Mouse (Mus musculus): ENCODE data around the gene Haus2. TPM values are rescaled to one million over a fixed set of nuclear protein-coding genes. Genes with fewer than 3 reads are reported as not detected.
A peak's percentile ranks its signal among the peaks of the same experiment; 100 is the strongest.

Haus2 gene
- total RNA-seq, 2 experiments from 2014 or later: 16.7 to 17.2 TPM

GRCm38 (mm10) chr2:120656711-120657110, 47.5 kb downstream of the Haus2 start:
- intact Hi-C loops (cut with DNase I): loop anchor here (10.0 kb wide), 1 partner anchor 92 kb away; the partner anchor contains the start of genes Snap23 and Zfp106
- no peak for DNase-seq (ENCODE audit: extremely low spot score in 1 of 2, low spot score in 2 of 2)

- intact Hi-C loops (cut with DNase I): loop anchor here (10.0 kb wide), 1 partner anchor 94 kb away; the partner anchor contains the start of genes Snap23 and Zfp106
- no peak for DNase-seq (ENCODE audit: extremely low spot score in 1 of 2, low spot score in 2 of 2)
These were observed 49.3 kb downstream of the Haus2 start for GRCm38 (mm10) chr2:120658486-120658885.

DNA sequence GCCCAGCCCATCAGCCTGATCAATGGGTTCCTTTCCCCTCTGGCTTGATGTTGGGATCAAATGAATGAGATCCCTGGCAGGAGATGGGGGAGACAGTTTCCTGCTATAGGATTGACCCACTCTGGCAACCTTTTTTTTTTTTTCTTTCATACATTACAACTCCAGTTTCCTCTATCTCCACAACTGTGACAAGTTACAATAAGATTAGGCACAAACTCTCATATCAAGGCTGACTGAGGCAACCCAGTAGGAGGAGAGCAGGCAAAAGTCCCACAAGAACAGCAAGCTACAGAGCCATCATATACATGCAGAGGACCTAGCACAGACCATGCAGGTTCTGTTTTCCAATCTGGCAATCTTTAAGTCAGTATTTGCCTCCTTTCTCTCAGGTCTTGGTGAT, 50.1 kb downstream of the Haus2 start:
- no peak for DNase-seq (ENCODE audit: extremely low spot score in 1 of 2, low spot score in 2 of 2)
- intact Hi-C loops (cut with DNase I): loop anchor here (10.0 kb wide), 1 partner anchor 95 kb away; the partner anchor contains the start of genes Snap23 and Zfp106

DNA sequence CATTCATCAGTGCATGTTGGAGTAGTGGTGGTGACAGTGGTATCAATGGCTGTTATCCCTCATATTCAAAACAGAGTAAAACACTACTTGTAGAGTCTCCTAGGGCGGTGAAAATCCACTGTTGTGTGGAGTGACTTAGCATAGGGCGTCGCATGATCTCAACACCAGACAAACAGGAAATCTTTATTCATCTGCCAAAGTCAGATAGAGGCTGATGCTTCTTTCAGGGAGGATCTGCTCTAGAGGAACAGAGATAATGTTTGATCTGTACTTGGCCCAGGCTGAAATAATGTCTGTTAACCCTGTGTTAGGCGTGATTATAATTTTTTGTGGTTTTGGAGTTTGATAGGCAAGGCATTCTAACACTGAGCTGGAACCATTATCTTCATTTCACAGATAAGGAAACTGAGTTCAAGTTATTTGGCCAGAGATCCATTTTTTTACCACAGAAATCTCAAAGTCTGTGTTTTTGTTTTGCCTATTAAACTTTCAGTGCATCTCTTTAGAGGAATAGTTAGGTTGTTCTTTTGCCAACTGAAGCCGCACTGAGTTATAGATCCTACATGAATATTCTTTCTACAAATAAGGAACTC, 51.4 kb downstream of the Haus2 start:
- DNase-seq (ENCODE audit: extremely low spot score in 1 of 2, low spot score in 2 of 2): no peak
- intact Hi-C loops (cut with DNase I): no loop called here

DNA sequence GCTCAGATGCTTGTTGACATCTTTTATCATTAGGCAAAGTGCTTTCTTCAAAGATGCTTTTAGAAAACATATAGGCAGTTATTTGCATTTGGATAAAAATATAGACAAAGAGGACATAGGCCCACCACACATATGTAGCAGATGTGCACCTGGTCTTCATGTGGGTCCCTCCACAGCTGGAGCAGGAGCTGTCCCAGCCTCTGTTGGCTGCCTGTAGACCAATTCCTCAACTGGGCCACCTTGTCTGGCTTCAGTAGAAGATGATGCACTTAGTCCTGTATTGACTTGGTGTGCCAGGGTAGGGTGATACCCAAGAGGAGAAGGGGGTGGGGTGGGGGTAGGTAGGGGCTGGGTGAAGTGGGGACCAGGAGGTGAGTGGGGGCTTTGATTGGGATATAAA, 53.6 kb downstream of the Haus2 start:
- intact Hi-C loops (cut with DNase I): no loop called here
- no peak for DNase-seq (ENCODE audit: extremely low spot score in 1 of 2, low spot score in 2 of 2)

DNA sequence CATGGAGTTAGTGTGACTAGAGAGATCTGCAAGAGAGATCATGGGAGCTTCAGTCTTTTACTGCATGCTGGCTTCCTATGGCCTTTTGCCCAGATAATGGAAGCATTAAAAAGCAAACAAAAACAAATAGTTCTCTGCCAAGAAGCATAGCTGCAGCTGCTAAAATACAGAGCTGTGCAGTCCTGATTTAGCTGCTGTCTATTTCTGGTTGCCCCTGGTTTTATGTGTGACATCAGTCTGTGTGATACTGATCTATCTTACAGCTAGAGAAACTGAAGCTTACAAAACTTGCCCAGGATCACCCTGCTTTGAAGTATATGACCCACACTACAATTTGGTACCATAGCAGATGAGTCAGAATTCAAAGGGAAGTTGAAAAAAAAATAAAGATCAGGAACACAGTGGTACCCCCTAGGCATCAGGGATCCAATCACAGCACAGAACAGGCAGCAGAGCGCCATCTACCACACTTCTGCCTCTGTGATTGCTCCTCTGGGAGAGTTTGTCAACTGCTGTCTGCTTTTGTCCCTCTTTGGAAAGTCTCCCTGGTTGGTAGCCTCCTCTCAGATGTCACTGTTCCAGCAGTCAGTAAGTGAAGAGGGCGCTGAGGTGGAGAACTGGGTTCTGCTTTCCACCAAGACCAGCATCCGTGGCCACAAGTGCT, 54.4 kb downstream of the Haus2 start:
- intact Hi-C loops (cut with DNase I): no loop called here
- no peak for DNase-seq (ENCODE audit: extremely low spot score in 1 of 2, low spot score in 2 of 2)

GRCm38 (mm10) chr2:120667446-120667845, 58.3 kb downstream of the Haus2 start:
- intact Hi-C loops (cut with DNase I): loop anchor here (5.0 kb wide), 2 partner anchors 40 to 190 kb away; partner anchors contain the start of gene Stard9

GRCm38 (mm10) chr2:120670253-120670652, 61.1 kb downstream of the Haus2 start:
- intact Hi-C loops (cut with DNase I): no loop called here
- DNase-seq (ENCODE audit: extremely low spot score in 1 of 2, low spot score in 2 of 2): peak in 1 of 2 experiments; percentile 13

More at GRCm38 (mm10) chr2:120667446-120667845, 58.3 kb downstream of the Haus2 start:
- no peak for DNase-seq (ENCODE audit: extremely low spot score in 1 of 2, low spot score in 2 of 2)

Other genes with a start within 250 kb of the Haus2 start
- 10 to 100 TPM; 10.4 to 13.5 TPM for gene Ganc, start 205.5 kb upstream of the Haus2 start, total RNA-seq (2021)
- gene Tmem87a, start 205.3 kb upstream of the Haus2 start, total RNA-seq (2021): 10 to 100 TPM; 33.6 to 35.2 TPM
- gene Capn3, start 153.4 kb upstream of the Haus2 start, total RNA-seq (2021): 1 to 10 TPM; 3.0 to 4.7 TPM
- 100 to 1,000 TPM in 1 of 2 experiments, 10 to 100 TPM in 1; 83.8 to 101 TPM for gene Zfp106, start 45.5 kb upstream of the Haus2 start, total RNA-seq (2021)
- 10 to 100 TPM; 16.5 to 17.4 TPM for gene Snap23, start 41.7 kb upstream of the Haus2 start, total RNA-seq (2021)
- 10 to 100 TPM; 21.1 to 26.5 TPM for gene Lrrc57, start 137 bp downstream of the Haus2 start, total RNA-seq (2021)
- 10 to 100 TPM in 1 of 2 experiments, 1 to 10 TPM in 1; 9.7 to 10.6 TPM for gene Stard9, start 19.7 kb downstream of the Haus2 start, total RNA-seq (2021)
- gene Cdan1, start 240.7 kb downstream of the Haus2 start, total RNA-seq (2021): 10 to 100 TPM; 20.8 to 23.3 TPM
- gene Ttbk2, start 241.2 kb downstream of the Haus2 start, total RNA-seq (2021): 10 to 100 TPM; 66.9 TPM

All from left cerebral cortex, postnatal 10 days (tissue).